Mouse (Mus musculus): ENCODE measurements around the gene Il11. TPM values are rescaled to one million over a fixed set of nuclear protein-coding genes. Genes with fewer than 3 reads are reported as not detected.

The Il11 gene
- total RNA-seq, 2 experiments from 2014 or later: 0.21 to 0.38 TPM

DNA sequence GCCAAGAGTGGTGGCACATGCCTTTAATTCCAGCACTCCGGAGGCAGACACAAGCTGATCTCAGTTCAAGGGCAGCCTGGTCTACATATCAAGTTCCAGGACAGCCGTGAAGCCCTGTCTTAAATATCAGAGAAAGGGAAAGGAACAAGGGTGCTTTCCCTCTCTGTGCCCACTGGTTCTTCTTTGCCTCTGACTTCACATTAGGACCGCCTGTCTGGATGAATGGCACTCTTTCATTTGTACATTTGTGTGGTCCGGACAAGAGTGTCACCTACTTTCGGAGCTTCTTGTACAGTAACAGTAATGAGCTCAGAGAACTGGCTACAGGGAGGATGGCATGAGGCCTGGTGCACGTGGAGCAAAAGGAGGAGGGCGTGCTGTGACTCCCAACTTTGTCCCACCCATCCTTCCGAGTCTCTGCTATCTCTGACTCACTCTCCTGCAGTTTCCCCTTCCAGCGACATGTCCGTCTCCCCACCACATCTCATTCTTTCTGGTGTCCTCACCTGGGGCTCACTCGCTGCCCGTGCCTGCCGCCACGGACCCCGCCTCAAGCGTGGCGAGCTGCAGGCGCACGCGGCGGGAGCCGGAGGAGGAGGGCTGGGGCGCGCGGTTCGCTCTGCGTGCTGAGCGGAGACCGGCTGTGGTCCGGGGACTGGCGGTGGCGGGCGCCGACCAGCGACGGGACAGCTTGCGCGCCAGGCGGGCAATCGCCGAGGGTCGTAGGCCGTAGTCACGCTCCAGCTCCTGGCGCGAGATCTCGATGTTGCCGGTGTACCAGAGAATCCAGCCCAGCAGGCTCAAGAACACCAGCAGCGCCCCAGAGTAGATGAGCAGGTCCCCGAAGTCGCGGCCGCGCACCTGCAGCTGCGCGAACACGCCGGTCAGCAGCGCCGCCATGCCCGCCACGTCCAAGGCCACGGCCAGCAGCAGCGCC, 6.1 kb upstream of the Il11 start:
- DNase-seq (ENCODE audit: low spot score in 2 of 2): peak; percentile 39 to 54

- DNase-seq (ENCODE audit: low spot score in 2 of 2): no peak
Measured at GRCm38 (mm10) chr7:4783667-4784268, 1.1 kb upstream of the Il11 start.

GRCm38 (mm10) chr7:4782130-4782529, 529 bp downstream of the Il11 start:
- no peak for DNase-seq (ENCODE audit: low spot score in 2 of 2)

GRCm38 (mm10) chr7:4779921-4780320, 2.7 kb downstream of the Il11 start:
- DNase-seq (ENCODE audit: low spot score in 2 of 2): no peak

DNA sequence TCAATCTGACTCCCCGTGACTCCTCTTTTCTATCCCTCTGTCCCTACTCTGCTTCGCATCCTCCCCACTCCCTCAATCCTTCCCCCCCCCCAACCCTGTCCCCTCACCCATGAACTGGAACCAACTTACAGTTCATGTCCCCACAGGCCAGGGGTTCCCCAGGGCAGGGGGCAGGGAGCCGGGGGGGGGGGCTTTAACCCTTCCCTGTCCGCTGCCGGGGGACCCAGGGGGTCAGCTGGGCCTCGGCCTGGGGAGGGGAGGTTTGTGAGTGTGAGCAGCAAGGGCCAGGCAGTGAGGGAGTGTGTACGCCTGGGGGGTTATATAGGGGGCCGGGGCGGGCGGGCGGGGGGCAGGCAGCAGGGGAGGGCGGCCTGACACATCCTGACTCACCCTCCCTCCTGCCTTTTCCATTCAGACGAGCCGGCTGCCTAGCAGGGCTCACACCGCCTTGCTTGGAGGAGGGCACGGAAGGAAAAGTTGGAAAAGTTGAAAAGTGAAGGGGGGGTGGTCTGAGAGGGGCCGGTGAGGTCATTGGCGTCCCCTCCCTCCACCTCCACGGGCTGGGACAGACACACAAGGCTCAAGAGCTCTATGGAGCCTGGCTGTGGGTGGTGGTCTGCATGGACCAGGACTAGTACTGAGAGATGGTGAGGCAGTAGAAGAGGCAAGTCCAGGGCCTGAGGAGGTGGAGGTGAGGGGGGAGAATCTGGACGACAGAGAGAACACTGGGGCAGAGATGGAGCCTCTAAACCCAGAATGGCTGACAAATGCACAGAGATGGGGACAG, 4.6 kb downstream of the Il11 start:
- no peak for DNase-seq (ENCODE audit: low spot score in 2 of 2)

DNA sequence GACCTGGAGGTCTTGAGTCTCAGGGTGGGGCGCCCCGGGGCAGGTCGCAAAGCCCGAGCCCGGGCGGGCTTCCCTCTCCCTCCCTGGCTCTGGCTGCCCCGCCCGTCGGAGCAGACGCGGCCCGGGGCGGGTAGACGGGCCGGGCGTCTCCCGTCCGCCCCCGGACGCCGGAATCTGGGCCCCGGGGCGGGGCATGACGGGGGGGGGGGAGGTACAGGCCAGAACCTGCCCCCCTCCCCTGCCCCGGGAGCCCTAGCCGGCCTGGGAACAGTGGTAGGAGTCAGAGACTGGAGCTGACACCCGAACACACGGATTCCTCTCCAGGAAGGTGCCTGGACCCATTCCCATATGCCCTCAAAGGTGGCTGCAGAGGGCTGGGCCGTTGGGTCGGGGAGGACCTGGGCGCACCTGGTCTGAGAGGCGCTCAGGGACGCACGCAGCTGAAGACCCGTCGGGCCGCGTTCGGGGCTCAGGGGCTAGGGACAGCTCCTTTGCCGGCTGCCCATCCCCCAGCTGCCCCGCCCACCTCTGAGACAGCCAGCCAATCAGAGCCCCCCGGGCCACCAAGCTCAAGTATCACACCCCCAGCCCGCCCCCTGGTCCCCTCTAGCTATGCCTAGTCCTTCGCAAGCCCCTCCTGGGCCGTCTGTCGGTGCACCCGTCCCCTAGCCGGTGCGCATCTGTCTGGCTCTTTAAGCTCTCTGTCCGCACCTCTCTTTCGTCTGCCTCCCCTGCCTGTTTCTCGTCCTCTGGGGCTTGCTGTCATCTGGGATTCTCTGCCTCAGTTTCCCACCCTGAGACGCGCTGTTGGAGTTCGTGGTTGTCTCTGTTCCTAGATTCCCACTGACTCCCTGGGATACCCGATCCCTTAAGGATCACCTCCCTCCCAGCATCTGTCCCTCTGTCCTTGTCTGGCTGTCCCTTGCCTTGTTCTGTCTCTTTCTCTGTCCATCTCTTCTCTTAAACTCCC, 5.5 kb downstream of the Il11 start:
- DNase-seq (ENCODE audit: low spot score in 2 of 2): no peak

GRCm38 (mm10) chr7:4776131-4776530, 6.5 kb downstream of the Il11 start:
- DNase-seq (ENCODE audit: low spot score in 2 of 2): no peak

DNA sequence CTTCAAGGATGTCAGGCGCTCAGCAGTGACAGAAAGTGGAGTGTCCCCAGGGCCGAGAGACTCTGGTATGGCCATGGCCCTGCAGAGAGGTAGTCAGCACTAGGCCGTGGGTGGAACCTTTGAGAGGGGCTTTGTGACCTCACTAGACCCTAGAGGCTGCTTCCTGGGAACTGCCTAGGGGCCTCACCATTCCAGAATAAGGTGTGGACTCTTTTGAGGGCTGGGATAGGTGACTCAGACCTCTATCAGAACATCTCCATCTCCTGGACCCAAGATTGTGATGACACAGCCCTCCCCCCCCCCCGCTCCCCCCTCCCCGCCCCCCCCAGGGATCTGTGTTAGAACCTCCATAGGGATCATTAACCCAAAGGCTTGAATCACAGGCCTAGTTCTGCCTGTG, 11.5 kb downstream of the Il11 start, which contains the start of gene Fam71e2:
Gene Fam71e2, minus strand, starts transcription at position 101 of the 400 bp plus-strand sequence.
- no peak for DNase-seq (ENCODE audit: low spot score in 2 of 2)

GRCm38 (mm10) chr7:4764946-4765710, 17.5 kb downstream of the Il11 start:
- DNase-seq (ENCODE audit: low spot score in 2 of 2): no peak

GRCm38 (mm10) chr7:4759670-4760069, 23.0 kb downstream of the Il11 start:
- DNase-seq (ENCODE audit: low spot score in 2 of 2): no peak

DNA sequence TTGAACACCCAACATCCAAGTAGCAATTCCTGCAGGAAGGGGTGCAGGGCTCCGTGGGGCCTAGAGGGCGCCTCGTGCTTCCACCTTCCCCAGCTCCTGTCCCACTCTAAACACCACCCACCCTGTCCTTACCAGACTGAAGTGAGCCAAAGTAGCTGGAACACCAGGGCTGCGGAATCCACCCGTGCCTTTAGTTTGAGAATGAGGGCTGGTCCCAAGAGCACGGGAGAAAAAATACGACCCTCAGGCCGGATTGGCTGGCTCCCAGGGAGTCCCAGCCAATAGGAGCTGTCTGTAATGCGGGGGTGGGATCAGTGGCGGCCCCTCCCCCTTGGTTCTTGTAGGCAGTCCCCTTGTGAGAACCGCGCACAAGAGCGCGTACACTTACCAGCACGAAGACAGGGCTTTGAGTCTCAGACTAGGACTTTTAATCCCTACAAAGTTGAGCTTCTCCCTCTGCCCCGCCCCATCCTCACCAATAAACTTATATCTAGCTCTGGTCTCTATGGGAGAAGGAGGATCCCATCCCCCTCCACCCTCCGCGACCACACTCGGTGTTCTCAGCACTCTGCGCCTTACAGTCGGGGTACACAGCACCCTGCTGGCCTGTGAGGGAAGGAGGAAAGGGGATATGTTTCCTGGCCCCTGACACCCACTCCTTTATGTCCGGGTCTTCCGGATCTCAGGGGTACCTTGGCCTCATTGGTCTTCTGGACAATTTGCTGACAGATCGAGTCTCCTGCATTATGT, 29.7 kb downstream of the Il11 start, which contains the start of gene Cox6b2:
Gene Cox6b2, minus strand, starts transcription at position 274 of the 750 bp plus-strand sequence.
- DNase-seq (ENCODE audit: low spot score in 2 of 2): peak; percentile 54 to 74

- no peak for DNase-seq (ENCODE audit: low spot score in 2 of 2)
Measured at GRCm38 (mm10) chr7:4751971-4752820, 30.5 kb downstream of the Il11 start.

- no peak for DNase-seq (ENCODE audit: low spot score in 2 of 2)
Measured at GRCm38 (mm10) chr7:4749169-4749568, 33.5 kb downstream of the Il11 start.

GRCm38 (mm10) chr7:4748321-4748720, 34.3 kb downstream of the Il11 start:
- DNase-seq (ENCODE audit: low spot score in 2 of 2): no peak

DNA sequence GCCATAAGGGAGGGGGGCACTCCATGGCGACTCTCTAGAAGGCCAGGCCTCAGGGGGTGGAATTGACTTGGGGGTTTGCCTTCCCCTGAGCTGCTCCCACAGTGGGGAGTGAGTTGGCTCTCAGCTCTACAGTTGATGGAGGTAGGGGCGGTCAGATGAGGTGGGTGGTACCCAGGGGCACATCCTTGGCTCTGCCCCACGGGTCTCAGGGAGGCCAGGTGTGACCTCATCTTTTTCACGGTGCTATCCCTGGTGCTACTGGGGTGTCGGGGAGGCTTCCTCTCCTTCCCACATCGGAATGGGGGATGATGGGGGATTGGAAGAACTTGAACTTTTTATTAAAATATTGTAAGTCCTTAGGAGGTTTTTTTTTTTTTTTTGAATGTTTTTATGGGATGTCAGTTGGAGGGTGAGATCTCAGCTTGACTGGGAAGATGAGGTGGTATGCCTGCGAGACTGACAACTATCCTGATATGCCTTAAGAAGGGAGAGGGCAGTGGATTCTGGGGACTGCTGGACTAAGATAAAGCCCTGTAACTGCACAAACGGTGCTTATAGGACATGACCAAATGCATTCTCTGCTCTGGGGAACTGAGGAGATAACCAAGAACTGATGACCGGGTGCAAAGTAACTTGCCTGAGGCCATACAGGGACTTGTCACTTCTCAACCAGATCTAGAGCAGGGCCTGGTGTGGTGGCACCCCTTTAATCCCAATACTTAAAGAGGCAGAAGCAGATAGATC, 35.3 kb downstream of the Il11 start:
- no peak for DNase-seq (ENCODE audit: low spot score in 2 of 2)

GRCm38 (mm10) chr7:4746326-4746980, 36.2 kb downstream of the Il11 start:
- no peak for DNase-seq (ENCODE audit: low spot score in 2 of 2)

GRCm38 (mm10) chr7:4744886-4745285, 37.8 kb downstream of the Il11 start:
- no peak for DNase-seq (ENCODE audit: low spot score in 2 of 2)

Measured in layer of hippocampus, postnatal 14 days (tissue).